Mouse (Mus musculus): Measurements from ENCODE around the gene Dnmt3a. TPM values are rescaled to one million over a fixed set of nuclear protein-coding genes. Genes with fewer than 3 reads are reported as not detected.

The Dnmt3a gene
- polyA plus RNA-seq, 1 experiment: 7.0 TPM

- no peak for TF ChIP-seq POLR2A (IDR thresholded peaks at IDR 0.05; ENCODE audit: control insufficient read depth, low read depth, low read length)
- TF ChIP-seq CTCF (IDR thresholded peaks at IDR 0.05; ENCODE audit: control insufficient read depth, insufficient read depth, insufficient replicate concordance, low read depth, low read length): no peak
Measured at GRCm38 (mm10) chr12:3833851-3834273, 28.1 kb downstream of the Dnmt3a start.

GRCm38 (mm10) chr12:3834373-3835314, 28.8 kb downstream of the Dnmt3a start:
- Histone ChIP-seq H3K27me3 (ENCODE audit: control insufficient read depth, insufficient read depth, low read length) (no peaks in the 10 kb centered on the region), H3K36me3 (ENCODE audit: control insufficient read depth, insufficient read depth, low read length) (no peaks in the 10 kb centered on the region), H3K27ac (ENCODE audit: control insufficient read depth, insufficient read depth, low read depth, low read length) (no peak overlapping the region), H3K4me3 (ENCODE audit: control insufficient read depth, low read depth, low read length) (no peak overlapping the region), H3K4me1 (ENCODE audit: control insufficient read depth, insufficient read depth, low read length) (peaks cover 11% of the 10 kb centered on the region)
- no peak for TF ChIP-seq POLR2A (IDR thresholded peaks at IDR 0.05; ENCODE audit: control insufficient read depth, low read depth, low read length)
- no peak; the same call in 1 of the 2 replicates for TF ChIP-seq CTCF (IDR thresholded peaks at IDR 0.05; ENCODE audit: control insufficient read depth, insufficient read depth, insufficient replicate concordance, low read depth, low read length)

More at GRCm38 (mm10) chr12:3833851-3834273, 28.1 kb downstream of the Dnmt3a start:
- Histone ChIP-seq H3K36me3 (ENCODE audit: control insufficient read depth, insufficient read depth, low read length) (no peaks in the 10 kb centered on the region), H3K27me3 (ENCODE audit: control insufficient read depth, insufficient read depth, low read length) (no peaks in the 10 kb centered on the region), H3K4me3 (ENCODE audit: control insufficient read depth, low read depth, low read length) (no peak overlapping the region), H3K4me1 (ENCODE audit: control insufficient read depth, insufficient read depth, low read length) (peaks cover 11% of the 10 kb centered on the region), H3K27ac (ENCODE audit: control insufficient read depth, insufficient read depth, low read depth, low read length) (no peak overlapping the region)

GRCm38 (mm10) chr12:3835576-3835975, 29.8 kb downstream of the Dnmt3a start:
- Histone ChIP-seq H3K4me3 (ENCODE audit: control insufficient read depth, low read depth, low read length) (no peak overlapping the region), H3K27me3 (ENCODE audit: control insufficient read depth, insufficient read depth, low read length) (no peaks in the 10 kb centered on the region), H3K36me3 (ENCODE audit: control insufficient read depth, insufficient read depth, low read length) (no peaks in the 10 kb centered on the region), H3K27ac (ENCODE audit: control insufficient read depth, insufficient read depth, low read depth, low read length) (no peak overlapping the region), H3K4me1 (ENCODE audit: control insufficient read depth, insufficient read depth, low read length) (peaks cover 11% of the 10 kb centered on the region)
- TF ChIP-seq POLR2A (IDR thresholded peaks at IDR 0.05; ENCODE audit: control insufficient read depth, low read depth, low read length): no peak
- no peak for TF ChIP-seq CTCF (IDR thresholded peaks at IDR 0.05; ENCODE audit: control insufficient read depth, insufficient read depth, insufficient replicate concordance, low read depth, low read length)

- Histone ChIP-seq H3K27ac (ENCODE audit: control insufficient read depth, insufficient read depth, low read depth, low read length) (no peak overlapping the region), H3K27me3 (ENCODE audit: control insufficient read depth, insufficient read depth, low read length) (no peaks in the 10 kb centered on the region), H3K4me3 (ENCODE audit: control insufficient read depth, low read depth, low read length) (no peak overlapping the region), H3K4me1 (ENCODE audit: control insufficient read depth, insufficient read depth, low read length) (peaks cover 11% of the 10 kb centered on the region), H3K36me3 (ENCODE audit: control insufficient read depth, insufficient read depth, low read length) (no peaks in the 10 kb centered on the region)
- TF ChIP-seq CTCF (IDR thresholded peaks at IDR 0.05; ENCODE audit: control insufficient read depth, insufficient read depth, insufficient replicate concordance, low read depth, low read length): no peak
- TF ChIP-seq POLR2A (IDR thresholded peaks at IDR 0.05; ENCODE audit: control insufficient read depth, low read depth, low read length): no peak
Measured at GRCm38 (mm10) chr12:3837081-3837832, 31.4 kb downstream of the Dnmt3a start.

GRCm38 (mm10) chr12:3838009-3838408, 32.2 kb downstream of the Dnmt3a start:
- no peak for TF ChIP-seq POLR2A (IDR thresholded peaks at IDR 0.05; ENCODE audit: control insufficient read depth, low read depth, low read length)
- TF ChIP-seq CTCF (IDR thresholded peaks at IDR 0.05; ENCODE audit: control insufficient read depth, insufficient read depth, insufficient replicate concordance, low read depth, low read length): no peak
- Histone ChIP-seq H3K36me3 (ENCODE audit: control insufficient read depth, insufficient read depth, low read length) (no peaks in the 10 kb centered on the region), H3K27ac (ENCODE audit: control insufficient read depth, insufficient read depth, low read depth, low read length) (no peak overlapping the region), H3K4me1 (ENCODE audit: control insufficient read depth, insufficient read depth, low read length) (peaks cover 11% of the 10 kb centered on the region), H3K4me3 (ENCODE audit: control insufficient read depth, low read depth, low read length) (no peak overlapping the region), H3K27me3 (ENCODE audit: control insufficient read depth, insufficient read depth, low read length) (no peaks in the 10 kb centered on the region)

- TF ChIP-seq CTCF (IDR thresholded peaks at IDR 0.05; ENCODE audit: control insufficient read depth, insufficient read depth, insufficient replicate concordance, low read depth, low read length): no peak
- TF ChIP-seq POLR2A (IDR thresholded peaks at IDR 0.05; ENCODE audit: control insufficient read depth, low read depth, low read length): no peak
- Histone ChIP-seq H3K4me3 (ENCODE audit: control insufficient read depth, low read depth, low read length) (no peak overlapping the region), H3K27me3 (ENCODE audit: control insufficient read depth, insufficient read depth, low read length) (no peaks in the 10 kb centered on the region), H3K27ac (ENCODE audit: control insufficient read depth, insufficient read depth, low read depth, low read length) (no peak overlapping the region), H3K36me3 (ENCODE audit: control insufficient read depth, insufficient read depth, low read length) (no peaks in the 10 kb centered on the region), H3K4me1 (ENCODE audit: control insufficient read depth, insufficient read depth, low read length) (peaks cover 3% of the 10 kb centered on the region)
Measured at GRCm38 (mm10) chr12:3839662-3840061, 33.9 kb downstream of the Dnmt3a start.

- Histone ChIP-seq H3K27ac (ENCODE audit: control insufficient read depth, insufficient read depth, low read depth, low read length) (no peak overlapping the region), H3K4me3 (ENCODE audit: control insufficient read depth, low read depth, low read length) (no peak overlapping the region), H3K4me1 (ENCODE audit: control insufficient read depth, insufficient read depth, low read length) (no peaks in the 10 kb centered on the region; the same call in 1 of the 2 replicates), H3K27me3 (ENCODE audit: control insufficient read depth, insufficient read depth, low read length) (no peaks in the 10 kb centered on the region), H3K36me3 (ENCODE audit: control insufficient read depth, insufficient read depth, low read length) (no peaks in the 10 kb centered on the region)
- TF ChIP-seq POLR2A (IDR thresholded peaks at IDR 0.05; ENCODE audit: control insufficient read depth, low read depth, low read length): no peak
- TF ChIP-seq CTCF (IDR thresholded peaks at IDR 0.05; ENCODE audit: control insufficient read depth, insufficient read depth, insufficient replicate concordance, low read depth, low read length): no peak
Measured at GRCm38 (mm10) chr12:3841121-3841520, 35.3 kb downstream of the Dnmt3a start.

All from testis, adult 2 months (tissue).